Mouse (Mus musculus) midbrain, embryonic 11.5 days (tissue): ENCODE results near the gene Vps33a. TPM values are rescaled to one million over a fixed set of nuclear protein-coding genes. Genes with fewer than 3 reads are reported as not detected.

Experiments
- ATAC-seq: fragments of 200-750 bp; cut with Nextera tagmentation; 2 replicates; pipeline ENCODE4 v1.8.0; 2017; ENCODE audit warnings: moderate TSS enrichment, moderate library complexity; ENCODE audit not compliant: low FRiP score
- DNase-seq: peaks from one replicate; pipeline ENCODE4 v3.0.0; 2015; ENCODE audit warnings: low spot score; ENCODE audit errors: missing footprints
- H3K27ac ChIP-seq: fragments of 300-500 bp; sonication (generic); 2 replicates; pipeline ENCODE4 v1.5.1; 2014; ENCODE audit warnings: low read depth, low read length
- H3K27me3 ChIP-seq: fragments of 300-500 bp; sonication (generic); 2 replicates; pipeline ENCODE4 v1.6.1; 2014; ENCODE audit warnings: mild to moderate bottlenecking, low read length, moderate library complexity, mixed read lengths; ENCODE audit not compliant: control insufficient read depth, insufficient read depth
- H3K36me3 ChIP-seq: fragments of 300-500 bp; sonication (generic); 2 replicates; pipeline ENCODE4 v1.6.1; 2014; ENCODE audit warnings: mild to moderate bottlenecking, low read length, moderate library complexity, mixed read lengths; ENCODE audit not compliant: control insufficient read depth, insufficient read depth
- H3K4me1 ChIP-seq: fragments of 300-500 bp; sonication (generic); 2 replicates; pipeline ENCODE4 v1.6.1; 2014; ENCODE audit warnings: low read length; ENCODE audit not compliant: control insufficient read depth, insufficient read depth
- H3K4me2 ChIP-seq: fragments of 300-500 bp; sonication (generic); 2 replicates; pipeline ENCODE4 v1.6.1; 2014; ENCODE audit warnings: mild to moderate bottlenecking, moderate library complexity
- H3K4me3 ChIP-seq: fragments of 300-500 bp; sonication (generic); 2 replicates; pipeline ENCODE4 v1.5.1; 2014; ENCODE audit warnings: low read depth, low read length
- H3K9ac ChIP-seq: fragments of 300-500 bp; sonication (generic); 2 replicates; pipeline ENCODE4 v1.6.1; 2014; ENCODE audit warnings: low read length
- H3K9me3 ChIP-seq: fragments of 300-500 bp; sonication (generic); 2 replicates; pipeline ENCODE4 v1.6.1; 2016; ENCODE audit warnings: low read length; ENCODE audit not compliant: control insufficient read depth
- WGBS: fragments of 180-500 bp; shearing (Covaris S2); extraction: QIAGEN DNeasy Blood & Tissue Kit; methylation state at CpG from one replicate; pipeline ENCODE4 v1.1.7; 2014; 5-methylcytosine and 5-hydroxymethylcytosine counted together
- microRNA-seq: library from miRNA; unstranded; fragments of <30 nt; microRNA quantifications from one replicate; pipeline ENCODE4, GENCODE M21; 2017
- polyA plus RNA-seq: library from polyadenylated mRNA; unstranded; fragments of >200 nt; fragmentation: Nextera tagmentation; extraction: Ambion mirVana; gene quantifications from 2 replicates; pipeline ENCODE4 v1.2.1, GENCODE M21; 2014

Gene Vps33a
- polyA plus RNA-seq, 1 experiment from 2014 or later = 33.6 TPM

DNA sequence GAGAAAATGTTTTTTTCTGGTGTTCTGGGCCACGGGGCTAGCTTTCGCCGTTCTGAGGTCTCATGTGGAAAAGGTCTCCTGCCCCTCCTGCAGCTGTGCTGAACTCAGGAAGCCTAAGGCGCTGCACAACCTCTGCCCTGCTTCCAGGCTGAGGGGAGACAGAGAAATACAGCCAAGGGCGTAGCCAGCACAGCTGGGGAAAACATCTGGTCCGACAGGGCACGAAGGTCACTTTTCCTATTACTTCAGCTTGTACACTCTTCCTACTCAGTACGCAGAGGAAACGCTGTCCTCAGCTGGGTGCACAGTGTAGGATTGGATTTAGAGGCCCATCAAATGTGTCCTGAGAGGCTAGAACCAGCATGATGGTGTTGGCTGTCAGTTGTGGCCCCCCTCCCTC is 82.9 kb downstream of the Vps33a start:
- H3K4me3 ChIP-seq = no peak overlapping the region
- WGBS = 63% methylated on average over 9 of the region's 9 CpGs
- DNase-seq = peak; percentile 83

DNA sequence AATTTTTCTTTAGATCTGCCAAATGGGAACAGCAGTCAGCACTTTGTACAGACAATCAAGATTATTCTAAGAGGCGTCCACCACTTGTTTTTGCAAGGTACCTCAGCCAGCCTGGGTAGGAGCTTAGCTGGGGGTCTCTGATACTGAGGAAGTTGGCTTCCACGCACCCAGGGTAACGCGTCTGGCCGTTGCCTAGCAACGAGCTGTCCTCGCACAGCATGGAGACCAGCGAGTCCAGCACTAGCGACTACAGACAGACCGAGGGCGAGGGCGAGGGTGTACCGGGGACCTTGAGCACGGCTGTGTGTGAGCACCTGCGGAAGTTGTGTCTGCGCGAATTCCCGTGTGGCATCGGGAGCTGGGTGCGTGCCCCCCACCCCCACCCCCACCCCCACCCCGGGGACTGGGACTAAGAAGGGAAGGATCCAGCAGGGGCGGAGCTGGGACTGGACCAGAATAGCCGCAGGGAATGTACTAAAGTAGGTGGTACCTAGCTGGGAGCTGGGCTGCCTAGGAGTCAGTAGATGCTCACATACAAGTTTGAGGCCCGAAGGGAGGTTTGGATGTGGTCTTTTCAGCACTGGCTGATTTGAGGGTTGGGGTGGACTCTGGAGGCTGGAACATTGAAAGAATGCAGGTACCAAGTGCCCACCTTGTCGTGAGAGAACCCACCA is 83.6 kb downstream of the Vps33a start, which contains the start of the genes Lrrc43 and Il31:
Gene Lrrc43 (plus strand): TSS at position 194 of the 674 bp plus-strand sequence.
Gene Il31 (minus strand): TSS at position 378 of the 674 bp plus-strand sequence.
- Histone ChIP-seq H3K9me3 (no peaks in the 10 kb centered on the region), H3K4me2 (peak within 1 kb of the TSS; percentile 38), H3K9ac (peak within 1 kb of the TSS; percentile 1; the same call in 1 of the 2 replicates), H3K27ac (no peak within 1 kb of the TSS), H3K4me3 (no peak within 1 kb of the TSS), H3K36me3 (no peaks in the 10 kb centered on the region), H3K4me1 (no peaks in the 10 kb centered on the region), H3K27me3 (no peaks in the 10 kb centered on the region)
- whole genome bisulfite sequencing = 9% methylated on average over 25 of the region's 25 CpGs
- DNase-seq (peak; percentile 73), ATAC-seq (peak; percentile 78)

More for the DNA sequence above, 82.9 kb downstream of the Vps33a start:
- no peak for ATAC-seq
- no peaks in the 10 kb centered on the region for H3K36me3 ChIP-seq
- H3K9ac ChIP-seq = no peak overlapping the region
- no peak overlapping the region for H3K27ac ChIP-seq
- no peaks in the 10 kb centered on the region for H3K9me3 ChIP-seq
- H3K27me3 ChIP-seq = no peaks in the 10 kb centered on the region
- no peaks in the 10 kb centered on the region for H3K4me1 ChIP-seq
- H3K4me2 ChIP-seq = no peak overlapping the region

DNA sequence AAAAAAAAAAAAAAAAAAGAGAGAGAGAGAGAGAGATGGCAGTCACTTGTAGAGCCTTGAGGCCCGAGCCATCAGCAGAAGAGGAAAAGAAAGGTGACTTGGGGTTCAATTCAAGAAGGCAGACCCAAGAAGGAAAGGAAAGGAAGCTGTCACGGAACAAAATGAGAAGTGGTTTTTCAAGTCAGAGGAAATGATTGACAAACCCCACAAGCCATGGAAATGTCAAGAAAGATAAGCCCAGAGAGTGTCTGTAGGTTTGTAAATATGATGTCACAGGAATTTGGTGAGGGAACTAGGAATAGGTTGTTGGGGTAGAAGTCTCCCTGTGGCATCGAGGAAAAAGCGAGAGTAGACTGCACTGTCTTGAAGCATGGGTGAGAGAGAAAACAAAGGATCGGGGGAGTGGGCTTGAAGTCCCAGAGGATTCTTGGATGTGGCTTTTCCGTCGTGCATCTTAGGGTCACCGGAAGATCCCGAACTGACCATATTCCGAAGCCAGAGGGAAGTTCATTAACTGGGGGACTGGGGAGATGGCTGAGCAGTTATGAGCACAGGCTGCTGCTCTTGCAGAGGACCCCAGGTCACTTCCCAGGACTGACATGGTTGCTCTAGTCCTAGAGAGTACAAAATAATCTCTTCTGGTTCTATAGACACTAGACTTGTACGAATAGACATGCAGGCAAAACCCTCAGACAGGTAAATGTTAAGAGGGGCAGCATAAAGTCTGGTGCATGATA is 85.0 kb downstream of the Vps33a start:
- WGBS = 83% methylated on average over 11 of the region's 11 CpGs
- Histone ChIP-seq H3K4me3 (no peak overlapping the region), H3K27me3 (no peaks in the 10 kb centered on the region), H3K4me2 (no peak overlapping the region), H3K4me1 (no peaks in the 10 kb centered on the region), H3K9me3 (no peaks in the 10 kb centered on the region), H3K27ac (no peak overlapping the region), H3K36me3 (no peaks in the 10 kb centered on the region), H3K9ac (no peak overlapping the region)
- ATAC-seq = no peak
- peak; percentile 68 for DNase-seq

Small RNA genes lying within 50 kb of the gene (microRNA-seq; reads per million reads assigned to microRNA genes)
- 5.9 reads per million, percentile 24 among the genes with 10 or more reads in this experiment for gene Mir7647

Other genes with a start within 250 kb of the Vps33a start
- gene Bcl7a, start 229.2 kb downstream of the Vps33a start, polyA plus RNA-seq = 45.3 and 48.4 TPM in 2 replicates
- gene Mlxip, start 178.2 kb downstream of the Vps33a start, polyA plus RNA-seq = 15.5 and 18.3 TPM in 2 replicates
- not detected in 2 replicates for gene Lrrc43, start 83.7 kb downstream of the Vps33a start, polyA plus RNA-seq
- gene Il31, start 83.5 kb downstream of the Vps33a start, polyA plus RNA-seq = not detected in 2 replicates
- 0.88 and 1.1 TPM in 2 replicates for gene B3gnt4, start 62.6 kb downstream of the Vps33a start, polyA plus RNA-seq
- gene Diablo, start 48.9 kb downstream of the Vps33a start, polyA plus RNA-seq = 167 and 169 TPM in 2 replicates
- gene Gm49027, start 47.5 kb downstream of the Vps33a start, polyA plus RNA-seq = 0.44 and 0.72 TPM in 2 replicates
- gene Clip1, start 111.6 kb upstream of the Vps33a start, polyA plus RNA-seq = 42.8 and 46.8 TPM in 2 replicates
- gene Zcchc8, start 148.1 kb upstream of the Vps33a start, polyA plus RNA-seq = 80.8 and 84.7 TPM in 2 replicates
- 168 and 191 TPM in 2 replicates for gene Rsrc2, start 176.4 kb upstream of the Vps33a start, polyA plus RNA-seq
- 33.6 and 34.4 TPM in 2 replicates for gene Kntc1, start 176.7 kb upstream of the Vps33a start, polyA plus RNA-seq